Comparison of ENCODE assay signal across 22 mouse cellular contexts in the genomic region with DNA sequence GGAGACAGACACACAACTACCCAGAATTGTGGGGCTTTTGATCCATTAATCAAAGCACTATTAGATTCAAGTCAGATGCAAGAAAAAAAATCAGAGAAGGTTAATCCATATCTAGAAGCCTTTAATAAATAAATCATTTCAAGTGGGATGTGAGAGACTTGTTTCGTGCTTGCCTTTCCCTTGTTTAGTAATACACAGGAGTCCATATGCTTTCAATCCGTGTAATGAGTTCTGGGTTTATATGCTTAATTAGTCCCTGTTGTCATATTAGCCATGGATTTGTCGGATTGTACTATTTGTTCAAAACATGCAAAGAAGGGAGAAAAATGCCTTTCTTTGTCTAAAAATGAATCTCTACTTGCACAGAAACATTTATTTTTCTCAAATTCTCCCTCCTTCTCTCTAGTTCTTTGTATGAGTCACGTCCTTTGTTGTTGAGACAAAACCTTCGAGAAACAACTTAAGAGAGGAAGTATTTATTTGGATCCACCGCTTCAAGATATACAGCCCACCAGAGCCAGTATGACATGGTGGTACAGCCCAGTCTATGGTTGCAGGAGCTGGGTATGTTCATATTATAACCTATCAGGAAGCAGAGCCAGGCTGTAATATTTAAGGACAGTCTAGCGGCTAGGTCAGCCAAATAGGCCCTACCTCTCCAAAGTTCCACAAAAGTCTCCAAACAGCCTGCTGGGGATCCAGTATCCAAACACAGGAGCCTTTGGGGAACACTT.
"Had no signal": no experiment of that assay in that cellular context is flagged by ENCODE, and none has a peak within 500 bp of the region (broad histone marks: within the 10 kb centered on the region; RNA-seq: fewer than 3 reads in every experiment).

No protein-coding gene starts in this region.

- H3K9me3 ChIP-seq: heart, embryonic 10.5 days; heart, embryonic 12.5 days; hindbrain, embryonic 13.5 days; intestine, embryonic 15.5 days; limb, embryonic 12.5 days had no signal

- H3K4me3 ChIP-seq: gastrocnemius, adult 2 months; heart, embryonic 10.5 days; heart, embryonic 12.5 days; hindbrain, embryonic 13.5 days; intestine, embryonic 15.5 days; layer of hippocampus, adult 2 months; limb, embryonic 12.5 days had no signal

- H3K27ac ChIP-seq: gastrocnemius, adult 2 months; heart, embryonic 10.5 days; hindbrain, embryonic 13.5 days; intestine, embryonic 15.5 days; layer of hippocampus, adult 2 months; limb, embryonic 12.5 days had no signal

- H3K4me1 ChIP-seq: heart, embryonic 10.5 days; heart, embryonic 12.5 days; intestine, embryonic 15.5 days had no signal

- H3K27me3 ChIP-seq: heart, embryonic 12.5 days; hindbrain, embryonic 13.5 days; intestine, embryonic 15.5 days; limb, embryonic 12.5 days had no signal

- H3K4me2 ChIP-seq: heart, embryonic 12.5 days; hindbrain, embryonic 13.5 days; intestine, embryonic 15.5 days; limb, embryonic 12.5 days had no signal

- H3K9ac ChIP-seq: heart, embryonic 12.5 days; hindbrain, embryonic 13.5 days; intestine, embryonic 15.5 days; limb, embryonic 12.5 days had no signal

- ATAC-seq: forebrain, embryonic 16.5 days; hindbrain, embryonic 16.5 days; inflammation-experienced regulatory T-cells, adult 6 months; intestine, embryonic 15.5 days; intestine, postnatal 0 days had no signal

- H3K36me3 ChIP-seq: heart, embryonic 10.5 days; heart, embryonic 12.5 days; hindbrain, embryonic 13.5 days; intestine, embryonic 15.5 days; limb, embryonic 12.5 days had no signal

- DNase-seq: gastrocnemius, adult 2 months; gastrocnemius, postnatal 10 days; gastrocnemius, postnatal 25 days; heart, adult 18-20 months; heart, postnatal 10 days; heart, postnatal 4 days; kidney, adult 18-20 months; kidney, adult 8-10 months; kidney, postnatal 10 days; kidney, postnatal 25 days; kidney, postnatal 4 days; left cerebral cortex, postnatal 4 days had no signal
